Mouse (Mus musculus): ENCODE results near the gene Asl.

DNA sequence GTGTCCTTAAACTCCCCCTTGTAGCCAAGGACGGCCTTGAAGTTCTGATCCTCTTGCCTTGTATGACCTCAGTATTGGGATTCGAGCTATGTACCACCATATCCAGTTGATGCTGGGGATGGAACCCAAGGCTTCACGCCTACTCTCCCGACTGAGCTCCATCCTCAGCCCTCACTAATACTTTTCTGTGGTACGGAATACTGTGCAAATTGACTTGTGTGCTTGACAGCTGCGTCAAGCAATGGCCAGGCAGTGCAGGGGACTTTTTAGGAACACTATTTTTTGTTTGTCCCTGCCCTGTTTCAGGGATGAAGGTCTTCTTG is 49.7 kb upstream of the Asl start:
- TF ChIP-seq CTCF (IDR thresholded peaks at IDR 0.05; ENCODE audit: borderline replicate concordance, control insufficient read depth, extremely low read depth, insufficient read depth, low read length, poor library complexity) (no peak), POLR2A (IDR thresholded peaks at IDR 0.05; ENCODE audit: control insufficient read depth, extremely low read depth, insufficient read depth, low read length, poor library complexity) (no peak)

Measured in thymus, adult 2 months (tissue).